Mouse (Mus musculus): Measurements from ENCODE around the gene Apaf1. TPM values are rescaled to one million over a fixed set of nuclear protein-coding genes. Genes with fewer than 3 reads are reported as not detected.

The Apaf1 gene
- polyA plus RNA-seq, 1 experiment from 2014 or later: 29.6 TPM

DNA sequence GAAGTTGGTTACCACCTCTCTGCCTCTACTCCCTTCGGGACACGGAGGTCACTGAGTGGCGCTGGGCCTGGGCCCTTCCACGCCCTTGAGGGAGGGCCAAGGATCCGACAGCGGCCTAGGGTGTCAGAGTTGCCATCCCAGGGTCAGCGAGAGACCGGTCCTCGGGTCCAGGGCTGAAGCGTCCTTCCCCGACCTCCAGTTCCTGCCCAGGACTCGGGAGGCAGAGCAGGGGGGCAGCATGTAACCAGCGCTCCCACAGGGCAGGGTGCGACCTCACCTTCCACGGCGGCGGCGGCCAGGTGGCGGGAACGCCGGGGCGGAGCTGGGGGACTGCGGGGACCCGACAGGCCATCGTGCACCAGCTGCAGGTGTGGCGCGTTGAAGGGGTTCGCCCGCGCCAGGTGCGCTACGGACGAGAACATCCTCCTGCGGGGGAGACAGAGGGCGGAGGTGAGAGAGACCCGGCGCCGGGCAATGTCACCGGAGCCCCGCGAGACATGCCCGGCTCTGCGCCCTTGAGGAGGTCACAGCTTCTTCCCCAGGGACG, 40.8 kb upstream of the Apaf1 start:
- peaks cover 28% of the 10 kb centered on the region for H3K36me3 ChIP-seq (ENCODE audit: control insufficient read depth, insufficient read depth, low read length)
- H3K4me1 ChIP-seq (ENCODE audit: control insufficient read depth, insufficient read depth, low read length): peaks cover 17% of the 10 kb centered on the region
- WGBS: under 1% methylated on average over 43 of the region's 44 CpGs
- H3K4me2 ChIP-seq (ENCODE audit: low read length): peak overlapping the region; percentile 81
- DNase-seq (no peak), ATAC-seq (ENCODE audit: low FRiP score, low TSS enrichment) (no peak; the same call in 1 of the 2 replicates)
- H3K9ac ChIP-seq (replicated peaks; ENCODE audit: low read length): peak overlapping the region; percentile 94
- peak overlapping the region; percentile 91 for H3K4me3 ChIP-seq (replicated peaks; ENCODE audit: low read depth, low read length)
- H3K27me3 ChIP-seq (ENCODE audit: control insufficient read depth, insufficient read depth, low read length): no peaks in the 10 kb centered on the region
- no peaks in the 10 kb centered on the region for H3K9me3 ChIP-seq (ENCODE audit: control insufficient read depth, low read length)
- H3K27ac ChIP-seq (replicated peaks; ENCODE audit: low read depth, low read length): peak overlapping the region; percentile 94

DNA sequence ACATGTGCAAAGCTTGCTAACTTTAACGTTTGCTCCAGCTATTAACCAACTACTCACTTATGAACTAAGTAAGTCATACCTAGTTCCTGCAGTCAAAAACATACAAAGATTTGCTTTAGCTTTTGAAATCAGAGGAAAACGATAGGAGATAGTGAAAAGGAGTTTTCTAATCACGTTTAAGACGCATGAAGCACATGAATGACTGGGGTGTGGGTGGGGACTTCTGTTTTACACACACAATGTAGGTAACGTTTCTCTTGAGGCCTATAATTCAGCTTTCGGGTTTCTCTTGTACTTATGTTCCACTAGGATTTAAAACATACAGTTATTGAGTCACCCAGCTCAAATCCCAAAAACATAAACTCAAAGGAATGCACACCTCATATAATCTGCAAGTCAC, 40.1 kb upstream of the Apaf1 start:
- Histone ChIP-seq H3K4me1 (ENCODE audit: control insufficient read depth, insufficient read depth, low read length) (peaks cover 17% of the 10 kb centered on the region), H3K4me3 (replicated peaks; ENCODE audit: low read depth, low read length) (peak overlapping the region; percentile 91), H3K36me3 (ENCODE audit: control insufficient read depth, insufficient read depth, low read length) (peaks cover 35% of the 10 kb centered on the region), H3K9ac (replicated peaks; ENCODE audit: low read length) (peak overlapping the region; percentile 94), H3K4me2 (ENCODE audit: low read length) (peak overlapping the region; percentile 81), H3K27ac (replicated peaks; ENCODE audit: low read depth, low read length) (no peak overlapping the region), H3K27me3 (ENCODE audit: control insufficient read depth, insufficient read depth, low read length) (no peaks in the 10 kb centered on the region), H3K9me3 (ENCODE audit: control insufficient read depth, low read length) (no peaks in the 10 kb centered on the region)
- DNase-seq: no peak
- ATAC-seq (ENCODE audit: low FRiP score, low TSS enrichment): no peak
- 36% methylated on average over 6 of the region's 6 CpGs for WGBS

DNA sequence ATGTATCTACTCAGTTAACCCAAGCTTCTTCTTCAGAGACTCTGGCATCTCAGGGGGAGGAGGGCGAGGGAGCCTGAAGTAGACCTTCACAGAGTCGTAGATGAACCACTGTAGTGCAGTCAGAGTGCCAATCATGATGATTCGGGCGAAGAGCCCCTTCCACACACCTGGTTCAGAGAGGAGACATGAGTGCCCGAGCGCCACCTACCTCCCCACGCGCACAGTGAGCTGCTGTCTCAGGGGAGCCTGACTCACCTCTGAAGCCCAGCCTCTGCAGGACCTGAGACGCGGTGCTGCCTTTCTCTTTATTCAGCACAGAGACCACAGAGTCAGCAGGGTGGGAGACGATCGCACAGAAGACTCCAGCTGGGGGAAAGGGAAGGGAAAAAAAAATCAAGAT, 34.4 kb upstream of the Apaf1 start:
- 96% methylated on average over 12 of the region's 12 CpGs for WGBS
- no peaks in the 10 kb centered on the region for H3K27me3 ChIP-seq (ENCODE audit: control insufficient read depth, insufficient read depth, low read length)

DNA sequence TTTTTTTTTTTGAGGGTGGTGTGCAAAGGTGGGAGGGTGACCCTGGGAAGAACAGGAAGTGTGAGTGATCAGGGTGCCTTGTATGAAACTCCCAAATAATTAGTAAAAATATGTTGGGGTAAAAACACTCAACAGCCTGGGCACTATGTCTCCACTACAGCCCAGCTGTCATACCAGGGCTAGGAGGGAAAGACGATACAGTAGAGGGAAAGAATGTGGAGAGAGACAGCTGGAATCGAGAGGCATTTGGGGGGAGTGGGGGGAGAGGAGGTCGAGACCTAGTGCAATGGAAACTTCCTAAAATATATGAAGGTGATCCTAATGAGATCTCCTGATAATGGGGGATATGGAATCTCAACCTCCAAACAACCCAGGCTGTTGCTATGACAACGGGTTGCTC, 27.3 kb upstream of the Apaf1 start:
- Histone ChIP-seq H3K4me3 (replicated peaks; ENCODE audit: low read depth, low read length) (no peak overlapping the region), H3K4me2 (ENCODE audit: low read length) (no peak overlapping the region), H3K4me1 (ENCODE audit: control insufficient read depth, insufficient read depth, low read length) (no peaks in the 10 kb centered on the region), H3K27ac (replicated peaks; ENCODE audit: low read depth, low read length) (no peak overlapping the region), H3K9ac (replicated peaks; ENCODE audit: low read length) (no peak overlapping the region), H3K27me3 (ENCODE audit: control insufficient read depth, insufficient read depth, low read length) (no peaks in the 10 kb centered on the region), H3K36me3 (ENCODE audit: control insufficient read depth, insufficient read depth, low read length) (peaks cover 23% of the 10 kb centered on the region), H3K9me3 (ENCODE audit: control insufficient read depth, low read length) (no peaks in the 10 kb centered on the region)
- WGBS: 85% methylated on average over 4 of the region's 4 CpGs
- ATAC-seq (ENCODE audit: low FRiP score, low TSS enrichment) (no peak), DNase-seq (peak; percentile 8)

More for the DNA sequence above, 34.4 kb upstream of the Apaf1 start:
- DNase-seq: no peak
- Histone ChIP-seq H3K9me3 (ENCODE audit: control insufficient read depth, low read length) (no peaks in the 10 kb centered on the region), H3K27ac (replicated peaks; ENCODE audit: low read depth, low read length) (no peak overlapping the region), H3K4me1 (ENCODE audit: control insufficient read depth, insufficient read depth, low read length) (peaks cover 7% of the 10 kb centered on the region), H3K4me3 (replicated peaks; ENCODE audit: low read depth, low read length) (no peak overlapping the region), H3K36me3 (ENCODE audit: control insufficient read depth, insufficient read depth, low read length) (peaks cover 83% of the 10 kb centered on the region), H3K4me2 (ENCODE audit: low read length) (no peak overlapping the region), H3K9ac (replicated peaks; ENCODE audit: low read length) (no peak overlapping the region)
- no peak for ATAC-seq (ENCODE audit: low FRiP score, low TSS enrichment)

DNA sequence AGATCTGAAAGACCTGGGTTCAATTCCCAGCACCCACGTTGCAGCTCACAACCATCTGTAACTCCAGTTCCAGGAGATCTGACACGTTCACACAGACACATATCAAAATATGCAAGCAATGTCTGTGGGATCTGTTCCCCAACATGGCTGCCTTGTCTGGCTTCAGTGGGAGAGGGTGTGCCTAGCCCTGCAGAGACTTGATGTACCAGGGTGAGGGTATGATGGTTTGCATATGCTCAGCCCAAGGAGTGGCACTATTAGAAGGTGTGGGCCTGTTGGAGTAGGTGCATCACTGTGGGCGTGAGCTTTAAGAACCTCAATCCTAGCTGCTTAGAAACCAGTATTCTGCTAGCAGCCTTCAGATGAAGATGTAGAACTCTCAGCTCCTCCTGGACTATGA, 23.4 kb upstream of the Apaf1 start:
- DNase-seq: no peak
- Histone ChIP-seq H3K36me3 (ENCODE audit: control insufficient read depth, insufficient read depth, low read length) (peaks cover 11% of the 10 kb centered on the region; the same call in 1 of the 2 replicates), H3K27me3 (ENCODE audit: control insufficient read depth, insufficient read depth, low read length) (no peaks in the 10 kb centered on the region), H3K27ac (replicated peaks; ENCODE audit: low read depth, low read length) (no peak overlapping the region), H3K9ac (replicated peaks; ENCODE audit: low read length) (no peak overlapping the region), H3K4me1 (ENCODE audit: control insufficient read depth, insufficient read depth, low read length) (no peaks in the 10 kb centered on the region), H3K4me2 (ENCODE audit: low read length) (no peak overlapping the region), H3K4me3 (replicated peaks; ENCODE audit: low read depth, low read length) (no peak overlapping the region), H3K9me3 (ENCODE audit: control insufficient read depth, low read length) (no peaks in the 10 kb centered on the region)
- no peak for ATAC-seq (ENCODE audit: low FRiP score, low TSS enrichment)
- WGBS: 80% methylated on average over 3 of the region's 3 CpGs

DNA sequence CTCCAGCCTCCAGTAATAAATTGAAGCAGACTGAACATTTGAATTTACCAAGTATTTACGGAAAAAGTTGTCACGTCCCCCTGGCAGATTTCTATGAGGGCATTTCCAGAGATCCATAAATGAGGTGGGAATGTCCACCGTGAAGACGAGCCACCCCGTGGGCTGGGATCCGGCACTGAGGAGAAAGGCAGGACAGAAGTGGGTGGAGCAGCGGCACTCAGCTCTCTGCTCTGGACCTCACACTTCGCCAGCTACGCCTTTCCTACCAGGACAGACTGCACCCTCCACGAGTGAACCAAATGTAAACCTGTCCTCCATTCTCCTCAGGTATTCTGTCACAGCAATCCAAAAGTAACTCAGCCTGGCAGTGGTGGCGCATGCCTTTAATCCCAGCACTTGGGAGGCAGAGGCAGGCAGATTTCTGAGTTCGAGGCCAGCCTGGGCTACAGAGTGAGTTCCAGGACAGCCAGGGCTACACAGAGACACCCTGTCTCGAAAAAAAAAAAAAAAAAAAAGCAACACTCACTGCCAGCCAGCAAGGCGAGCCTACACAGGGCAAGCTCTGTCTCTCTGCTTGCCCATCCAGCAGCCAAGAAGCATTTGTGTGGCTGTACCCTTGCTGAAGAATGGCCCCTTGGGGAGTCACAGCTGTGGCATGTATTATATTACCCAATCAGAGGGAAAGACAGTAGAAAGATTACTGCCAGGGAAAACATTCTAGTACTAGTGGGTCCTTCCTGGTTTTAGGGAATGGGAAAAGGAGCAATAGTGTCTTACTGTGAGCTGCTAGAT, 20.4 kb upstream of the Apaf1 start:
- ATAC-seq (ENCODE audit: low FRiP score, low TSS enrichment) (no peak), DNase-seq (no peak)
- Histone ChIP-seq H3K4me1 (ENCODE audit: control insufficient read depth, insufficient read depth, low read length) (no peaks in the 10 kb centered on the region), H3K9ac (replicated peaks; ENCODE audit: low read length) (no peak overlapping the region), H3K27ac (replicated peaks; ENCODE audit: low read depth, low read length) (no peak overlapping the region), H3K4me2 (ENCODE audit: low read length) (no peak overlapping the region), H3K27me3 (ENCODE audit: control insufficient read depth, insufficient read depth, low read length) (no peaks in the 10 kb centered on the region), H3K9me3 (ENCODE audit: control insufficient read depth, low read length) (no peaks in the 10 kb centered on the region), H3K36me3 (ENCODE audit: control insufficient read depth, insufficient read depth, low read length) (peaks cover 11% of the 10 kb centered on the region; the same call in 1 of the 2 replicates), H3K4me3 (replicated peaks; ENCODE audit: low read depth, low read length) (no peak overlapping the region)
- WGBS: 93% methylated on average over 14 of the region's 14 CpGs

DNA sequence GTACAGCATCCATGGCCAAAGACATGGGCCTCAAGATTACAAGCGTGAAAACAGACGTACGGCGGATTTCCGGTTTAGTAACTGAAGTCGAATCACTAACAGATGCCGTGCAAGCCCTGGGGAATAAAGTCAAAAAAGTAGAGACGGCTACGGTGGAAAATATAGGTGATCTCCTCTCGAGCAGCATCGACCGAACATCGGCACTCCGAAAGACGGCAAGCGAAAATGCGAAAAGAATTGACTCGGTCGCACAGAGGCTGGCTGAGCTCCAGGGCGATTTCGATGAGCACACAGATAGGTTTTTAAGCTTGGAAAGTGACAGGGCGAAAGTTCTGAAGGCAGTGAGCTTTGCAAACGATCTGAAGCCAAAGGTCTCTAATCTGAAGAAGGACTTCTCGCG, 19.4 kb upstream of the Apaf1 start:
- H3K36me3 ChIP-seq (ENCODE audit: control insufficient read depth, insufficient read depth, low read length): peaks cover 11% of the 10 kb centered on the region; the same call in 1 of the 2 replicates
- H3K4me3 ChIP-seq (replicated peaks; ENCODE audit: low read depth, low read length): no peak overlapping the region
- H3K27ac ChIP-seq (replicated peaks; ENCODE audit: low read depth, low read length): no peak overlapping the region
- DNase-seq: no peak
- no peaks in the 10 kb centered on the region for H3K4me1 ChIP-seq (ENCODE audit: control insufficient read depth, insufficient read depth, low read length)
- H3K4me2 ChIP-seq (ENCODE audit: low read length): no peak overlapping the region
- H3K9ac ChIP-seq (replicated peaks; ENCODE audit: low read length): no peak overlapping the region
- ATAC-seq (ENCODE audit: low FRiP score, low TSS enrichment): no peak
- no peaks in the 10 kb centered on the region for H3K27me3 ChIP-seq (ENCODE audit: control insufficient read depth, insufficient read depth, low read length)
- no peaks in the 10 kb centered on the region for H3K9me3 ChIP-seq (ENCODE audit: control insufficient read depth, low read length)
- 94% methylated on average over 25 of the region's 25 CpGs for WGBS

DNA sequence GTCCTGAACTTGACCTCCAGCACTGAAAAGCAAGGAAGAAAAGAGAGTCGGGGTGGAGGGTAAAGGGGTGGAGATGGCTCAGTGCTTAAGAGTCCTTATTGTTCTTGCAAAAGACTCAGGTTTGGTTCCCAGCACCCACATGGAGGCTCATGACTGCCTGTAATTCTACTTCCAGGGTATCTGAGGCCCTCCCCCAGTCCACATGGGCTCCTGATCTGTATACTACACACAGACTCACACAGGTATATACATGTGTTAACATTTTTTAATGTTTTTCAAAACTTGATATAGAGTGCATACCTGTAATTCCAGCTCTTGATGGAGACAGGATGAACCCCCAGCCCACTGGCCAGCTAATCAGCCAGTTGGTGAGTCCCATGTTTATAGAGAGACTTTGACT, 17.5 kb upstream of the Apaf1 start:
- 79% methylated on average over 1 of the region's 1 CpGs for WGBS
- H3K4me2 ChIP-seq (ENCODE audit: low read length): no peak overlapping the region
- H3K4me3 ChIP-seq (replicated peaks; ENCODE audit: low read depth, low read length): no peak overlapping the region
- no peak overlapping the region for H3K27ac ChIP-seq (replicated peaks; ENCODE audit: low read depth, low read length)
- DNase-seq (no peak), ATAC-seq (ENCODE audit: low FRiP score, low TSS enrichment) (no peak)
- H3K36me3 ChIP-seq (ENCODE audit: control insufficient read depth, insufficient read depth, low read length): peaks cover 11% of the 10 kb centered on the region; the same call in 1 of the 2 replicates
- H3K4me1 ChIP-seq (ENCODE audit: control insufficient read depth, insufficient read depth, low read length): no peaks in the 10 kb centered on the region
- H3K27me3 ChIP-seq (ENCODE audit: control insufficient read depth, insufficient read depth, low read length): no peaks in the 10 kb centered on the region
- no peak overlapping the region for H3K9ac ChIP-seq (replicated peaks; ENCODE audit: low read length)
- H3K9me3 ChIP-seq (ENCODE audit: control insufficient read depth, low read length): no peaks in the 10 kb centered on the region

DNA sequence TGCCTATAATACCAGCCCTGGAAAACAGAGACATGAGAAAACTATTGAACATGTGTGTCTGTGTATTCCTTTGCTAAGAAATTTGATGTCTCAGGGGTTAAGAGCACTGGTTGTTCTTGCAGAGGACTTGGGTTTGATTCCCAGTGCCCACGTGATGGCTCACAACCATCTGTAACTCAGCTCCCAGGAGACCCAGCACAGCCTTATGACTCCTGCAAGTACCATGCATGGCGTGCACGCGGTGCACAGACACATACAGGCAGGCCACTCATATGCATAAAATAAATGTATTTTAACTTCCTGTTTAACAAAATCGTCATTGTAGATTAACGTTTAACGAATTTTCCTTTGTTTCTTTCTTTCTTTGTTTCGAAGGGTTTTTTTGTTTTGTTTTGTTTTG, 15.5 kb upstream of the Apaf1 start:
- H3K27ac ChIP-seq (replicated peaks; ENCODE audit: low read depth, low read length): no peak overlapping the region
- no peaks in the 10 kb centered on the region for H3K9me3 ChIP-seq (ENCODE audit: control insufficient read depth, low read length)
- no peak for ATAC-seq (ENCODE audit: low FRiP score, low TSS enrichment)
- H3K4me2 ChIP-seq (ENCODE audit: low read length): no peak overlapping the region
- 88% methylated on average over 8 of the region's 8 CpGs for WGBS
- H3K27me3 ChIP-seq (ENCODE audit: control insufficient read depth, insufficient read depth, low read length): no peaks in the 10 kb centered on the region
- no peak overlapping the region for H3K9ac ChIP-seq (replicated peaks; ENCODE audit: low read length)
- no peak overlapping the region for H3K4me3 ChIP-seq (replicated peaks; ENCODE audit: low read depth, low read length)
- H3K36me3 ChIP-seq (ENCODE audit: control insufficient read depth, insufficient read depth, low read length): peaks cover 11% of the 10 kb centered on the region; the same call in 1 of the 2 replicates
- no peak for DNase-seq
- no peaks in the 10 kb centered on the region for H3K4me1 ChIP-seq (ENCODE audit: control insufficient read depth, insufficient read depth, low read length)
